Mouse (Mus musculus): ENCODE measurements around the gene Prr11. TPM values are rescaled to one million over a fixed set of nuclear protein-coding genes. Genes with fewer than 3 reads are reported as not detected.

The Prr11 gene
- polyA plus RNA-seq, 1 experiment = 9.3 TPM

DNA sequence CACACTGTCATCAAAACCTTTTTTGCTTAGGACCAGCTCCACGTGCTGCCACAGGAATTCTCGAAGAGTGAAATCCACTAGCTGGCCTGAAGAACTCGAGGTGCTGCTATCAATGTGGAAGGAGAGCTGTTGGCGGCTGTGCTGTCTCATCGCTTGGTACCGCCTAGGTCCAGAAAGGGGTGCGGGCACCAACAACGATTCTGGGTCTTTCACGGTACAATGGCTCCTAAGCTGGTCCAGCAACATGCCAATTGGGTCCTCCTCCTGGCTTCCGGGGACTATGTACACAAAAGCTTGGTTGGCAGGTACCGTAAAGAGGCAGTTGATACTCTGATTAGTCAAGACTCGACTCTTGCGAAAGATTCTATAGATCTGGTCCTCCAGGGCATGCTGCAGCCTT is 23.0 kb downstream of the Prr11 start:
- TF ChIP-seq SRF (IDR thresholded peaks at IDR 0.05; ENCODE audit: control insufficient read depth, insufficient read length, low read depth) (no peak), USF1 (IDR thresholded peaks at IDR 0.05; ENCODE audit: low read depth) (no peak), TCF12 (IDR thresholded peaks at IDR 0.05; ENCODE audit: insufficient read depth, poor library complexity, severe bottlenecking) (no peak), CEBPB (IDR thresholded peaks at IDR 0.05; ENCODE audit: insufficient read depth, poor library complexity, severe bottlenecking) (no peak), TCF3 (IDR thresholded peaks at IDR 0.05; ENCODE audit: insufficient read length, low read depth) (no peak), REST (IDR thresholded peaks at IDR 0.05; ENCODE audit: insufficient read depth, insufficient read length) (no peak), MYOG (IDR thresholded peaks at IDR 0.05; ENCODE audit: control insufficient read depth in 1 of 3, insufficient read depth in 1 of 3, insufficient read length in 2 of 3, low read depth in 2 of 3) (no peak), POLR2AphosphoS2 (IDR thresholded peaks at IDR 0.05; ENCODE audit: insufficient read length, low read depth) (no peak), POLR2A (IDR thresholded peaks at IDR 0.05; ENCODE audit: insufficient read length, low read depth) (no peak)
- Histone ChIP-seq H3K4me2 (ENCODE audit: low read depth) (peak overlapping the region; percentile 88), H3K79me2 (ENCODE audit: control insufficient read depth, insufficient read depth) (peaks cover 41% of the 10 kb centered on the region), H3K4me3 (peak overlapping the region; percentile 89), H3K27me3 (ENCODE audit: control insufficient read depth, insufficient read depth, insufficient read length) (no peaks in the 10 kb centered on the region), H3K36me3 (ENCODE audit: control insufficient read depth, insufficient read depth) (peaks cover 22% of the 10 kb centered on the region), H3ac (ENCODE audit: control insufficient read depth, insufficient read length) (no peak overlapping the region)

DNA sequence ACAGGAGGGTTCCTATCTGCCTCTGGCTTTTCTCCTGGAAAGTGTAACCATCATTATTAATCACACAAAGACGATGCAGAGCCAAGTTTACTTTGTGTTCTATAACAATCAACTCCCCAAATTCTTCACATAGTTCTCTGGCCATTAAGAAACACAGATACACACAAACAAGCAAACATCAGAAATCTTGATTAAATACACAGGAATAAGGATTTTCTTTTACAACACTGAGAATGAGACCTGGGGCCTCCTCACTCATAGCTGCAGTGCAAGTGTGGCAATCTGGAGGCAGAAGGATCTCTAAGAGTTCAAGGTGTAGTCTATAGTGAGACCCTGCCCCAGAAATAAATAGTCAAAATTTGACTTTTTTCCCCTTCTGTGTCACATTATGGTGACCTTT is 24.8 kb downstream of the Prr11 start:
- Histone ChIP-seq H3K79me2 (ENCODE audit: control insufficient read depth, insufficient read depth) (peaks cover 41% of the 10 kb centered on the region), H3K4me3 (no peak overlapping the region), H3K36me3 (ENCODE audit: control insufficient read depth, insufficient read depth) (peaks cover 28% of the 10 kb centered on the region), H3ac (ENCODE audit: control insufficient read depth, insufficient read length) (no peak overlapping the region), H3K4me2 (ENCODE audit: low read depth) (peak overlapping the region; percentile 30), H3K27me3 (ENCODE audit: control insufficient read depth, insufficient read depth, insufficient read length) (no peaks in the 10 kb centered on the region)
- TF ChIP-seq REST (IDR thresholded peaks at IDR 0.05; ENCODE audit: insufficient read depth, insufficient read length) (no peak), USF1 (IDR thresholded peaks at IDR 0.05; ENCODE audit: low read depth) (no peak), POLR2AphosphoS2 (IDR thresholded peaks at IDR 0.05; ENCODE audit: insufficient read length, low read depth) (no peak), E2F4 (IDR thresholded peaks at IDR 0.05; ENCODE audit: insufficient read depth) (no peak), MYOG (IDR thresholded peaks at IDR 0.05; ENCODE audit: control insufficient read depth in 1 of 3, insufficient read depth in 1 of 3, insufficient read length in 2 of 3, low read depth in 2 of 3) (no peak), MYOD1 (IDR thresholded peaks at IDR 0.05; ENCODE audit: control insufficient read depth in 1 of 3, insufficient read length in 2 of 3, low read depth in 2 of 3) (no peak), TCF12 (IDR thresholded peaks at IDR 0.05; ENCODE audit: insufficient read depth, poor library complexity, severe bottlenecking) (no peak), TCF3 (IDR thresholded peaks at IDR 0.05; ENCODE audit: insufficient read length, low read depth) (no peak), CEBPB (IDR thresholded peaks at IDR 0.05; ENCODE audit: insufficient read depth, poor library complexity, severe bottlenecking) (no peak), POLR2A (IDR thresholded peaks at IDR 0.05; ENCODE audit: insufficient read length, low read depth) (no peak), SRF (IDR thresholded peaks at IDR 0.05; ENCODE audit: control insufficient read depth, insufficient read length, low read depth) (no peak), MAX (IDR thresholded peaks at IDR 0.05; ENCODE audit: low read depth) (no peak)

DNA sequence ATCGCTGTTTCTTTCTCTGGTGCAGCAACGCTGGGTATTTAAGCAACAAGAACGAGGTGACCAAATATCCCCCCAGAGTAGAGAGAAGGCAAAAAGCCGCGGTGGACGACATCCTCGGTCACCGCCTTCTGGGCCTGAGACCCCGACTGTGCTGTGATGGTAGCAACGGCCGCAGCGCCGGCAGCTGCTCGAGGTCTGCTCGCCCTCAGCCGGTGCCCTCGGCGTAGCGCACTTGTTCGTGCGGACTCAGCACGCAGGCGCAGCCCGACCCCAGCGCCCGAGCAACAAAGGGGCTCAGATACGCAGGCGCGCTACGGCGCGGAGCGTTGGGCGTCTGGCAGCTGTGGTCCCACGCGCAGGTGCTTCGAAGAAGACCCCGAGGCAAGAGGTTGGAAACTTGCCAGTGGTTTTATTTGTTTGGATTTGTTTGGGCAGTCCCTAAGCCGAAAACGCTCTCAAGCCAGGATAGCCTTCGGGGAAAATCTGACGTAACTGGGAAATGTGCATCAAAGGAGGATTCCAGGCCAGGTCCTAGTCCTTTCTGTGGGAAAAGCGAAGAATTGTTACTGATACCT is 34.6 kb downstream of the Prr11 start, which contains the start of gene Gdpd1:
TSS of gene Gdpd1 (minus strand) at position 197 of the 575 bp plus-strand sequence.
- TF ChIP-seq SRF (IDR thresholded peaks at IDR 0.05; ENCODE audit: control insufficient read depth, insufficient read length, low read depth) (no peak), REST (IDR thresholded peaks at IDR 0.05; ENCODE audit: insufficient read depth, insufficient read length) (no peak), CEBPB (IDR thresholded peaks at IDR 0.05; ENCODE audit: insufficient read depth, poor library complexity, severe bottlenecking) (no peak), POLR2AphosphoS2 (IDR thresholded peaks at IDR 0.05; ENCODE audit: insufficient read length, low read depth) (peak; percentile 95), E2F4 (IDR thresholded peaks at IDR 0.05; ENCODE audit: insufficient read depth) (no peak), USF1 (IDR thresholded peaks at IDR 0.05; ENCODE audit: low read depth) (no peak), TCF12 (IDR thresholded peaks at IDR 0.05; ENCODE audit: insufficient read depth, poor library complexity, severe bottlenecking) (no peak), POLR2A (IDR thresholded peaks at IDR 0.05; ENCODE audit: insufficient read length, low read depth) (peak; percentile 95), MYOD1 (IDR thresholded peaks at IDR 0.05; ENCODE audit: control insufficient read depth in 1 of 3, insufficient read length in 2 of 3, low read depth in 2 of 3) (peak in 2 of 3 experiments; percentile 74 to 85), MAX (IDR thresholded peaks at IDR 0.05; ENCODE audit: low read depth) (no peak), TCF3 (IDR thresholded peaks at IDR 0.05; ENCODE audit: insufficient read length, low read depth) (no peak), MYOG (IDR thresholded peaks at IDR 0.05; ENCODE audit: control insufficient read depth in 1 of 3, insufficient read depth in 1 of 3, insufficient read length in 2 of 3, low read depth in 2 of 3) (peak in 2 of 3 experiments; percentile 91 to 93)
- Histone ChIP-seq H3K4me3 (peak within 1 kb of the TSS; percentile 85), H3K36me3 (ENCODE audit: control insufficient read depth, insufficient read depth) (peaks cover 14% of the 10 kb centered on the region), H3K27me3 (ENCODE audit: control insufficient read depth, insufficient read depth, insufficient read length) (no peaks in the 10 kb centered on the region), H3K4me2 (ENCODE audit: low read depth) (peak within 1 kb of the TSS; percentile 91), H3K79me2 (ENCODE audit: control insufficient read depth, insufficient read depth) (no peaks in the 10 kb centered on the region), H3ac (ENCODE audit: control insufficient read depth, insufficient read length) (peak within 1 kb of the TSS; percentile 27)

DNA sequence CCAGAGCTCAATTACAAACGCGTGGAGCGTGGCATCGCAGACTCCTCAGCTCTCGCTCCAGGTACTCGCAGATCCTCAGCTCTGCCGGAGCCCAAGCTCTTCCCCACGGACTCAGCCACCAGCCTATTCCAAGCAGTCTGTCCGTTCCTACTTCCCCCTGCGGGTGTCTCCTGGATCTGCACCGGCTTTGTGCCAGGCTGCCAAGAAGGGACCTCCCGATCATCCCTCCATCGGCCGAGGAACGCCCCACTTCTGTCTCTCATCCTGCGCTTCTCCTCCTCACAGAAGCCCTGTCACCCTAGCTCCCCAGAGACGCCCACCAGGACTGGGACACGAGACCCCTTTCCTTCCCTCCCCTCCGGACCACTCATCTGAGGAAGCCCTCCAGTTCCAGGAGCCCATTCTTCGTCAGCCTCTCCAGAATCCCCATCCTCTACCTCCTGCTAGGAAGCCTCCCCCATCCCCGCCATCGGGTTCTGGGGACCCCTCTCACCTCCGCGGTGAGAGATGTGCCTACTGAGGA is 35.1 kb downstream of the Prr11 start:
- peak overlapping the region; percentile 27 for H3ac ChIP-seq (ENCODE audit: control insufficient read depth, insufficient read length)
- peaks cover 14% of the 10 kb centered on the region for H3K36me3 ChIP-seq (ENCODE audit: control insufficient read depth, insufficient read depth)
- no peak for TF ChIP-seq TCF12 (IDR thresholded peaks at IDR 0.05; ENCODE audit: insufficient read depth, poor library complexity, severe bottlenecking)
- TF ChIP-seq SRF (IDR thresholded peaks at IDR 0.05; ENCODE audit: control insufficient read depth, insufficient read length, low read depth) = no peak
- no peak for TF ChIP-seq TCF3 (IDR thresholded peaks at IDR 0.05; ENCODE audit: insufficient read length, low read depth)
- no peak for TF ChIP-seq MAX (IDR thresholded peaks at IDR 0.05; ENCODE audit: low read depth)
- no peak for TF ChIP-seq E2F4 (IDR thresholded peaks at IDR 0.05; ENCODE audit: insufficient read depth)
- TF ChIP-seq CEBPB (IDR thresholded peaks at IDR 0.05; ENCODE audit: insufficient read depth, poor library complexity, severe bottlenecking) = no peak
- TF ChIP-seq REST (IDR thresholded peaks at IDR 0.05; ENCODE audit: insufficient read depth, insufficient read length) = no peak
- TF ChIP-seq POLR2AphosphoS2 (IDR thresholded peaks at IDR 0.05; ENCODE audit: insufficient read length, low read depth) = no peak
- no peak for TF ChIP-seq USF1 (IDR thresholded peaks at IDR 0.05; ENCODE audit: low read depth)
- TF ChIP-seq MYOD1 (IDR thresholded peaks at IDR 0.05; ENCODE audit: control insufficient read depth in 1 of 3, insufficient read length in 2 of 3, low read depth in 2 of 3) = no peak
- no peak for TF ChIP-seq MYOG (IDR thresholded peaks at IDR 0.05; ENCODE audit: control insufficient read depth in 1 of 3, insufficient read depth in 1 of 3, insufficient read length in 2 of 3, low read depth in 2 of 3)
- TF ChIP-seq POLR2A (IDR thresholded peaks at IDR 0.05; ENCODE audit: insufficient read length, low read depth) = no peak
- H3K4me3 ChIP-seq = peak overlapping the region; percentile 85
- peak overlapping the region; percentile 91 for H3K4me2 ChIP-seq (ENCODE audit: low read depth)
- no peaks in the 10 kb centered on the region for H3K79me2 ChIP-seq (ENCODE audit: control insufficient read depth, insufficient read depth)
- no peaks in the 10 kb centered on the region for H3K27me3 ChIP-seq (ENCODE audit: control insufficient read depth, insufficient read depth, insufficient read length)

Data from myocyte (in vitro differentiated cells).